Mouse (Mus musculus) forebrain, embryonic 13.5 days (tissue): ENCODE results near the gene Plekhf1. TPM values are rescaled to one million over a fixed set of nuclear protein-coding genes. Genes with fewer than 3 reads are reported as not detected.

Source experiments
- ATAC-seq: fragments of 200-750 bp; cut with Nextera tagmentation; 2 replicates; pipeline ENCODE4 v1.8.0; 2017
- H3K27ac ChIP-seq: fragments of 300-500 bp; sonication (generic); 2 replicates; pipeline ENCODE4 v1.5.1; 2015; ENCODE audit warnings: inconsistent platforms, mild to moderate bottlenecking, moderate library complexity
- H3K27me3 ChIP-seq: fragments of 300-500 bp; sonication (generic); 2 replicates; pipeline ENCODE4 v1.6.1; 2015; ENCODE audit warnings: mild to moderate bottlenecking, inconsistent platforms
- H3K36me3 ChIP-seq: fragments of 300-500 bp; sonication (generic); 2 replicates; pipeline ENCODE4 v1.6.1; 2015; ENCODE audit warnings: mild to moderate bottlenecking, inconsistent platforms; ENCODE audit not compliant: poor library complexity, severe bottlenecking
- H3K4me1 ChIP-seq: fragments of 300-500 bp; sonication (generic); 2 replicates; pipeline ENCODE4 v1.6.1; 2015; ENCODE audit warnings: inconsistent platforms
- H3K4me2 ChIP-seq: fragments of 300-500 bp; sonication (generic); 2 replicates; pipeline ENCODE4 v1.6.1; 2015; ENCODE audit warnings: inconsistent platforms, mild to moderate bottlenecking, moderate library complexity
- H3K4me3 ChIP-seq: fragments of 300-500 bp; sonication (generic); 2 replicates; pipeline ENCODE4 v1.5.1; 2015; ENCODE audit warnings: mild to moderate bottlenecking, inconsistent platforms
- H3K9ac ChIP-seq: fragments of 300-500 bp; sonication (generic); 2 replicates; pipeline ENCODE4 v1.6.1; 2015; ENCODE audit warnings: mild to moderate bottlenecking, inconsistent platforms
- H3K9me3 ChIP-seq: fragments of 300-500 bp; sonication (generic); replicated peaks from 2 replicates; pipeline ENCODE4 v1.6.1; 2016; ENCODE audit warnings: inconsistent platforms
- WGBS: fragments of 180-500 bp; shearing (Covaris S2); methylation state at CpG from one replicate; pipeline ENCODE4 v1.1.7; 2015; 5-methylcytosine and 5-hydroxymethylcytosine counted together
- polyA plus RNA-seq: library from polyadenylated mRNA; unstranded; fragments of >200 nt; fragmentation: Nextera tagmentation; extraction: Ambion mirVana; gene quantifications from 2 replicates; pipeline ENCODE4 v1.2.1, GENCODE M21; 2015

Gene Plekhf1
- polyA plus RNA-seq, 1 experiment from 2014 or later: 0.67 TPM

- no peak overlapping the region for H3K4me2 ChIP-seq
- H3K4me1 ChIP-seq: no peaks in the 10 kb centered on the region
- 83% methylated on average over 7 of the region's 7 CpGs for WGBS
- H3K27me3 ChIP-seq: no peaks in the 10 kb centered on the region
- no peaks in the 10 kb centered on the region for H3K9me3 ChIP-seq
- no peak overlapping the region for H3K4me3 ChIP-seq
- H3K9ac ChIP-seq: no peak overlapping the region
- H3K27ac ChIP-seq: no peak overlapping the region
- ATAC-seq: no peak
- H3K36me3 ChIP-seq: no peaks in the 10 kb centered on the region
Observed at GRCm38 (mm10) chr7:38215281-38215680, 12.5 kb downstream of the Plekhf1 start.

- Histone ChIP-seq H3K27ac (no peak overlapping the region), H3K27me3 (no peaks in the 10 kb centered on the region), H3K4me1 (no peaks in the 10 kb centered on the region), H3K36me3 (no peaks in the 10 kb centered on the region), H3K9me3 (no peaks in the 10 kb centered on the region), H3K9ac (no peak overlapping the region), H3K4me3 (no peak overlapping the region), H3K4me2 (no peak overlapping the region)
- no peak for ATAC-seq
- WGBS: 69% methylated on average over 5 of the region's 5 CpGs
Observed at GRCm38 (mm10) chr7:38214473-38215214, 13.2 kb downstream of the Plekhf1 start.

- no peaks in the 10 kb centered on the region for H3K9me3 ChIP-seq
- H3K27ac ChIP-seq: no peak overlapping the region
- no peaks in the 10 kb centered on the region for H3K4me1 ChIP-seq
- ATAC-seq: no peak
- no peak overlapping the region for H3K4me3 ChIP-seq
- no peaks in the 10 kb centered on the region for H3K36me3 ChIP-seq
- H3K4me2 ChIP-seq: no peak overlapping the region
- H3K27me3 ChIP-seq: no peaks in the 10 kb centered on the region
- H3K9ac ChIP-seq: no peak overlapping the region
- 51% methylated on average over 3 of the region's 3 CpGs for WGBS
Observed at GRCm38 (mm10) chr7:38212651-38213062, 15.2 kb downstream of the Plekhf1 start.

GRCm38 (mm10) chr7:38209478-38210152, 18.2 kb downstream of the Plekhf1 start:
- Histone ChIP-seq H3K4me2 (no peak overlapping the region), H3K4me1 (no peaks in the 10 kb centered on the region), H3K9me3 (no peaks in the 10 kb centered on the region), H3K27ac (no peak overlapping the region), H3K9ac (no peak overlapping the region), H3K36me3 (no peaks in the 10 kb centered on the region), H3K4me3 (no peak overlapping the region), H3K27me3 (no peaks in the 10 kb centered on the region)
- ATAC-seq: no peak
- 83% methylated on average over 11 of the region's 11 CpGs for WGBS

GRCm38 (mm10) chr7:38208969-38209368, 18.8 kb downstream of the Plekhf1 start:
- no peaks in the 10 kb centered on the region for H3K4me1 ChIP-seq
- WGBS: 76% methylated on average over 3 of the region's 3 CpGs
- no peak overlapping the region for H3K27ac ChIP-seq
- no peak overlapping the region for H3K4me3 ChIP-seq
- no peak overlapping the region for H3K4me2 ChIP-seq
- H3K9me3 ChIP-seq: peaks cover 4% of the 10 kb centered on the region; the same call in 1 of the 2 replicates
- no peak overlapping the region for H3K9ac ChIP-seq
- no peaks in the 10 kb centered on the region for H3K27me3 ChIP-seq
- ATAC-seq: no peak
- no peaks in the 10 kb centered on the region for H3K36me3 ChIP-seq

- no peak for ATAC-seq
- no peak overlapping the region for H3K9ac ChIP-seq
- WGBS: 78% methylated on average over 3 of the region's 3 CpGs
- H3K4me2 ChIP-seq: no peak overlapping the region
- H3K27ac ChIP-seq: no peak overlapping the region
- H3K36me3 ChIP-seq: no peaks in the 10 kb centered on the region
- peaks cover 5% of the 10 kb centered on the region; the same call in 1 of the 2 replicates for H3K27me3 ChIP-seq
- H3K4me1 ChIP-seq: no peaks in the 10 kb centered on the region
- H3K9me3 ChIP-seq: peaks cover 4% of the 10 kb centered on the region; the same call in 1 of the 2 replicates
- H3K4me3 ChIP-seq: no peak overlapping the region
Observed at GRCm38 (mm10) chr7:38206564-38206963, 21.3 kb downstream of the Plekhf1 start.

- no peak overlapping the region for H3K4me3 ChIP-seq
- WGBS: 23% methylated on average over 2 of the region's 2 CpGs
- peaks cover 4% of the 10 kb centered on the region; the same call in 1 of the 2 replicates for H3K4me1 ChIP-seq
- no peak overlapping the region for H3K27ac ChIP-seq
- H3K9ac ChIP-seq: no peak overlapping the region
- H3K27me3 ChIP-seq: peaks cover 5% of the 10 kb centered on the region; the same call in 1 of the 2 replicates
- H3K9me3 ChIP-seq: peaks cover 4% of the 10 kb centered on the region; the same call in 1 of the 2 replicates
- H3K36me3 ChIP-seq: no peaks in the 10 kb centered on the region
- no peak for ATAC-seq
- no peak overlapping the region for H3K4me2 ChIP-seq
Observed at GRCm38 (mm10) chr7:38205801-38206200, 22.0 kb downstream of the Plekhf1 start.

GRCm38 (mm10) chr7:38204314-38204713, 23.5 kb downstream of the Plekhf1 start:
- Histone ChIP-seq H3K9ac (no peak overlapping the region), H3K9me3 (peaks cover 4% of the 10 kb centered on the region; the same call in 1 of the 2 replicates), H3K27me3 (peaks cover 5% of the 10 kb centered on the region; the same call in 1 of the 2 replicates), H3K4me1 (peaks cover 10% of the 10 kb centered on the region), H3K4me2 (no peak overlapping the region), H3K27ac (no peak overlapping the region), H3K4me3 (no peak overlapping the region), H3K36me3 (no peaks in the 10 kb centered on the region)
- WGBS: 94% methylated on average over 6 of the region's 6 CpGs
- no peak for ATAC-seq

- no peak overlapping the region for H3K4me3 ChIP-seq
Observed at GRCm38 (mm10) chr7:38201290-38201658, 26.5 kb downstream of the Plekhf1 start.

GRCm38 (mm10) chr7:38200606-38201289, 27.1 kb downstream of the Plekhf1 start:
- peak overlapping the region; percentile 50; the same call in 1 of the 2 replicates for H3K9ac ChIP-seq

More at GRCm38 (mm10) chr7:38201290-38201658, 26.5 kb downstream of the Plekhf1 start:
- no peak for ATAC-seq
- Histone ChIP-seq H3K9ac (no peak overlapping the region), H3K27me3 (peaks cover 5% of the 10 kb centered on the region; the same call in 1 of the 2 replicates), H3K4me2 (peak overlapping the region; percentile 59; the same call in 1 of the 2 replicates), H3K4me1 (peaks cover 10% of the 10 kb centered on the region), H3K36me3 (no peaks in the 10 kb centered on the region), H3K27ac (peak overlapping the region; percentile 78), H3K9me3 (peaks cover 4% of the 10 kb centered on the region; the same call in 1 of the 2 replicates)
- WGBS: 29% methylated on average over 3 of the region's 3 CpGs

GRCm38 (mm10) chr7:38199907-38200605, 27.8 kb downstream of the Plekhf1 start:
- peak overlapping the region; percentile 78 for H3K27ac ChIP-seq
- no peaks in the 10 kb centered on the region for H3K36me3 ChIP-seq
- H3K9me3 ChIP-seq: peaks cover 4% of the 10 kb centered on the region; the same call in 1 of the 2 replicates
- H3K27me3 ChIP-seq: peaks cover 5% of the 10 kb centered on the region; the same call in 1 of the 2 replicates
- peaks cover 10% of the 10 kb centered on the region for H3K4me1 ChIP-seq
- ATAC-seq: no peak
- H3K4me2 ChIP-seq: peak overlapping the region; percentile 59
- WGBS: 67% methylated on average over 8 of the region's 8 CpGs
- peak overlapping the region; percentile 33 for H3K4me3 ChIP-seq
- no peak overlapping the region for H3K9ac ChIP-seq

More at GRCm38 (mm10) chr7:38200606-38201289, 27.1 kb downstream of the Plekhf1 start:
- Histone ChIP-seq H3K27ac (peak overlapping the region; percentile 78), H3K4me1 (peaks cover 10% of the 10 kb centered on the region), H3K9me3 (peaks cover 4% of the 10 kb centered on the region; the same call in 1 of the 2 replicates), H3K27me3 (peaks cover 5% of the 10 kb centered on the region; the same call in 1 of the 2 replicates), H3K4me3 (peak overlapping the region; percentile 33), H3K36me3 (no peaks in the 10 kb centered on the region), H3K4me2 (peak overlapping the region; percentile 59)
- WGBS: 2% methylated on average over 28 of the region's 28 CpGs
- peak; percentile 90 for ATAC-seq
